Mouse (Mus musculus) testis, postnatal 14 days (tissue): ENCODE measurements around the gene A930004D18Rik.

Source experiments
- DNase-seq: peaks from one replicate; pipeline ENCODE4 v3.0.0; 2021; ENCODE audit warnings: low spot score

The A930004D18Rik gene

GRCm38 (mm10) chr2:18034371-18035250 is 2.9 kb downstream of the A930004D18Rik start:
- DNase-seq: no peak

- DNase-seq: no peak
Observed at GRCm38 (mm10) chr2:18033166-18034108, 4.1 kb downstream of the A930004D18Rik start.

GRCm38 (mm10) chr2:18032538-18032895 is 5.0 kb downstream of the A930004D18Rik start:
- no peak for DNase-seq

- peak; percentile 44 for DNase-seq
Observed at GRCm38 (mm10) chr2:18031831-18032537, 5.6 kb downstream of the A930004D18Rik start.

GRCm38 (mm10) chr2:18031271-18031821 is 6.2 kb downstream of the A930004D18Rik start:
- no peak for DNase-seq

- DNase-seq: no peak
Observed at GRCm38 (mm10) chr2:18030581-18030980, 7.0 kb downstream of the A930004D18Rik start.

- no peak for DNase-seq
Observed at GRCm38 (mm10) chr2:18029656-18030055, 7.9 kb downstream of the A930004D18Rik start.

- peak; percentile 68 for DNase-seq
Observed at GRCm38 (mm10) chr2:18028140-18029021, 9.2 kb downstream of the A930004D18Rik start.

GRCm38 (mm10) chr2:18027448-18028139 is 9.9 kb downstream of the A930004D18Rik start:
- peak; percentile 91 for DNase-seq

GRCm38 (mm10) chr2:18026116-18026947 is 11.2 kb downstream of the A930004D18Rik start:
- peak; percentile 42 for DNase-seq

GRCm38 (mm10) chr2:18025781-18026115 is 11.8 kb downstream of the A930004D18Rik start:
- DNase-seq: no peak

- DNase-seq: no peak
Observed at GRCm38 (mm10) chr2:18025116-18025515, 12.4 kb downstream of the A930004D18Rik start.

GRCm38 (mm10) chr2:18022886-18023285 is 14.7 kb downstream of the A930004D18Rik start:
- DNase-seq: no peak

GRCm38 (mm10) chr2:18019122-18019521 is 18.4 kb downstream of the A930004D18Rik start:
- DNase-seq: no peak

- no peak for DNase-seq
Observed at GRCm38 (mm10) chr2:18017321-18017720, 20.2 kb downstream of the A930004D18Rik start.

GRCm38 (mm10) chr2:18016639-18017038 is 20.9 kb downstream of the A930004D18Rik start:
- no peak for DNase-seq

- DNase-seq: no peak
Observed at GRCm38 (mm10) chr2:18015581-18015980, 22.0 kb downstream of the A930004D18Rik start.

- DNase-seq: no peak
Observed at GRCm38 (mm10) chr2:18012866-18013265, 24.7 kb downstream of the A930004D18Rik start.

GRCm38 (mm10) chr2:18011226-18011625 is 26.3 kb downstream of the A930004D18Rik start:
- DNase-seq: no peak
